Mouse (Mus musculus) urinary bladder, postnatal 14 days (tissue): ENCODE results near the gene Ccdc88c.

Source experiments
- DNase-seq: peaks from one replicate; pipeline ENCODE4 v3.0.0; 2021; ENCODE audit warnings: low spot score

Gene Ccdc88c

DNA sequence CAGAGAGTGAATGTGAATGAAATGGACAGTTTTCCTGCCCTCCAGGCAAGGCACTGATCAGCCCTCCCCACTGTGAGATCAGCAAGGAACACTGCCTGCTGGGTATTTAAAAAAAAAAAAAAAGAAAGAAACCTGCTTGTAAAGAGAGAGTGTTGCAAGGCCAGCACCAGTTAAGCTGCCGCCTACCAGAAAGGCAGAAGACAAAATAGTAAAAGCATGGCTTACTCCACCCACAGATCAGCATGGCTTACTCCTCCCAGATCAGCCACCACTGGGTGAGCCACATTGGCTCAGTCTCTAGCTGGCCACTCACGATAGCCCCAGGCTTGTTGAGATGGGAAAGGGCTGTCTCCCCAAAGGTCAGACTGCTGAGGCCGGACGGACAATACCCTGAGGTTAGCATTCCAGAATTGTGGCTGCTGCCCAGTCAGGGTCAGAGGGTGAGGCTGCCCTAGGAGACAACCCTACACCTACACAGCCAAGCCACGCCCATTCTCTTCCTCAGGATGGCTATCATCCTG, 32.4 kb downstream of the Ccdc88c start:
- DNase-seq = no peak

GRCm38 (mm10) chr12:100995607-100996377, 33.1 kb downstream of the Ccdc88c start:
- DNase-seq = no peak

GRCm38 (mm10) chr12:100994140-100995015, 34.5 kb downstream of the Ccdc88c start:
- DNase-seq = no peak

GRCm38 (mm10) chr12:100993146-100993545, 35.7 kb downstream of the Ccdc88c start:
- no peak for DNase-seq

- no peak for DNase-seq
These were observed 36.4 kb downstream of the Ccdc88c start for GRCm38 (mm10) chr12:100992505-100992904.

GRCm38 (mm10) chr12:100991119-100991518, 37.7 kb downstream of the Ccdc88c start:
- no peak for DNase-seq

- no peak for DNase-seq
These were observed 38.6 kb downstream of the Ccdc88c start for GRCm38 (mm10) chr12:100990291-100990690.

DNA sequence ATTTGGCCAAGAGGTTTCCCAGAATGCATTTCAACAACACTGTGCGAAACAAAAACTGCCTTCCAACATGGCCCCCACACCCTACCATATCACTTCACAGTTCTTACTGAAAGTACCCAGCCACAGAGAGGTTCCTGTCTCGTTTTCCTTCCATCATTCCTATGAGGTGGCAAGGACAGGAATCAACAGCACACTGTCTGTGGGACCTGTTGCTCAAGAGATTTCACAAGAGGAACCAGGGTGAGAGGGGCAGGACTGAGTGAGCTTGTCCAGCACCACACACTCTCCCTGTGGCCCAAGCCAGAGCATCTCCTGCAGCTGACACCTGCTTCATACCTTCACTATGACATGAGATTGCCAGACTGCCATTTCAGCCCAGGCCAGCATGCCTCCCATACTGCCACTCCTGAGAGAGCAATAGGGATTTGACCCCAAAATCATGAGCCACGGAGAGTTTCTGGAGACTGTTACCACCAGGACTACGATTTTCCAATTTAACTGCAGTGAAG, 39.0 kb downstream of the Ccdc88c start:
- no peak for DNase-seq

- no peak for DNase-seq
These were observed 40.3 kb downstream of the Ccdc88c start for GRCm38 (mm10) chr12:100988324-100989130.

DNA sequence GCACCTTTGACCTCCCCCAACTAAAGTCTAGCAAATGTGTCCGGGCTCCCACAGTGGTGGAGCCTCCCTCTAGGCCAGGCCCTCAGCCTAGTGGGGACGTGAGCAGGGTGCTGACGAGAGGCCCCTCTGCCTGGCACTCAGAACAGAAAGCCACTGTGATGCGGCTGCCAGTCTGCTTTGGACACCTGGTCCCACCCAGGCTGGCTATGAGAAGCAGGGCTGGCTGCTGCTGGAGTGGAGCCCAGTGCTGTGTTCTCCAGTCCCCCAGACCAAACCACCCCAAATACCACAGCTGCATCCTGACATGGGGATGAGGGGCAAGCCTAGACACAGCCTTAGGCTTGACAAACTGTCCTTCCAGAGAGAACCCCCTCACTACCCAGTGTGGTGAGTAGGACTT, 42.4 kb downstream of the Ccdc88c start:
- no peak for DNase-seq

DNA sequence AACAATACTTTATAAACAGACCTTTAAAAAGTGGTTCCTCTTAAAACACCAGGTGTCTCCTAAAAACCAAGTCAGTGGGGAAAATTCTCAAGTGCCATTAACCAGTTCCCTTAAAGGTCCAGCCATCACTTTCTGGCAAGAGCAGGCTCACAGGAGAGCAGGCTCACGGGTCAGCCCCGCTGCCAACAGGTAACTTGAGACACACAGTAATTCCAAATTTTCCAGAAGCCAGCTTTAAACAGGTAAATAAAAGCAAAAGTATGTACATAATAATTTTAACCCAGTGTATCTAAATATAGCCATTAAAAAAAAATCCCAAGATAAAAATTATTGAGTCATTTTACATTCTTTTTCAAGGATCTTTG, 43.1 kb downstream of the Ccdc88c start:
- no peak for DNase-seq

DNA sequence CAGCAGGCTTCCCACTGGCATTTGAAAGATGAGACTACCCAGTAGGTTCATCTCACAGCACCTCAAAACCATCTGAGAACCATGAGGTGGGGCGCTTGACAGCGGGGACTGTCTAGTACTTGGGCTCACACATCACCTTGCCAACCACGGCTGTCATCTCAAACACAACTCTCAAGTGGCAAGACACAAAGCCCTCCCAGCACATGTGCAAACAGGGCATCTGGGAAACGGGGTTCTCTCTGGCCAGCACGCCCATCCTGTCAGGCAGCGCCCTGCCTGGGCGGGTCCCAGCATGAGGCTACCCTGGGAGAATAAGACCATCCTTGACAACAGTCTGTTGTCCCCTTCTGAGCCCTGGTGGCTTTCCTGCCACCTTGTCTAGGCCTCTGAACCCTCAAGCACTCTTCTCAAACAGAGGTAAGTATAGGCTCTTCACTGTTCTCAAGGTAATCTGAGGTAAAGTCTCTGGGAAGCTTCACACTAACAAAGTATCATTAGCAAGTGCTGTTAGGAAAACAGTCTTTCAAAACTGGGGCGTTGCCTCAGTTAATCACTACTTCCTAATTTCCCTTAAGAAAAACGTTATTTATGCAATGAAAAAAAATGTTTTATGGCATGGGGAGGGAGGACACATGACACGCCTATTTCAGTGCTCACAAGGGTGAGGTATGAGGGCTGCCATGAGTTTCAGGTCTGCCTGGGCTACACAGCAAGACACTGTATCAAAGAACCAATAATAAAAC, 43.6 kb downstream of the Ccdc88c start:
- DNase-seq = no peak

- no peak for DNase-seq
These were observed 45.3 kb downstream of the Ccdc88c start for GRCm38 (mm10) chr12:100983565-100983964.

DNA sequence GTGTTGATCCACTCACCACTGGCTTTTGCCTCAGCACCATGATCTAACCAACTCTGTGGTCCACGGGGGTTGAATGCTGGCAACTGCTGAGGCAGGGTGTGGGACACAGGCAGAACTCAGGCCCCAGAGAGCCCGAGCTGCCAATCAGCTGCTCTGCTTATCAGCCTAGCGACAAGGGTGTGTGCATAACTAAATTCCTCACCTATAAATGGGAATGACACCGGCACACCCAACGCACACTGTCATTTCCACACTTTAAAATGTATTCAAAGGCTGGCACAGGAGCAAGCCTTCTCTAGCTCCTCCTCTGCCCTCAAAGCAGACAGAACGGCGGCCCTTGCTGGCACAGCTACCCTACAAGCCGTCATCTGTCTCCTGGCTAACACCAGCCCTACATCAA, 46.6 kb downstream of the Ccdc88c start:
- no peak for DNase-seq

DNA sequence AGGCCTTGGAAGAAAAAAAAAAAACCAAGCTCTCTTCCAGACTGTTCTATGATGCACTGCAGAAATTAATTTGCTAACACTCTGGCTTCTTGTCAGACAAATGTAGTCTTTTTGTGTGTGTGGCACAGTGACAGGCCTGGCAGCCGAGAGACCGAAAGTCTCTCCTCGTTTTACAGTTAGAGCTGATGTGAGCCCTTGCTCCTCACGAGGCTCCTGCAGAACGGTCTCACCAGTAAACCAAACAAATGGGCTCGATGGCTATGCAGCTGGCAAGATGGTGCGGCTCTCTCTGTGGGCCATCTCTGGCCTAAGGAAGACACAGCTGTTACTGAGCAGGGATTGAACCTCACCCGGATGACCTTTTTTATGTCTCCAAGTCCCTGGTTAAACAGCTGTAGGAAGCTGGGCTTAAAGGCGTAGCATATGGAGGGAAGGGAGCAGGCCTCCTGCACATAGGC, 48.3 kb downstream of the Ccdc88c start:
- DNase-seq = no peak

GRCm38 (mm10) chr12:100979616-100980015, 49.2 kb downstream of the Ccdc88c start:
- no peak for DNase-seq

DNA sequence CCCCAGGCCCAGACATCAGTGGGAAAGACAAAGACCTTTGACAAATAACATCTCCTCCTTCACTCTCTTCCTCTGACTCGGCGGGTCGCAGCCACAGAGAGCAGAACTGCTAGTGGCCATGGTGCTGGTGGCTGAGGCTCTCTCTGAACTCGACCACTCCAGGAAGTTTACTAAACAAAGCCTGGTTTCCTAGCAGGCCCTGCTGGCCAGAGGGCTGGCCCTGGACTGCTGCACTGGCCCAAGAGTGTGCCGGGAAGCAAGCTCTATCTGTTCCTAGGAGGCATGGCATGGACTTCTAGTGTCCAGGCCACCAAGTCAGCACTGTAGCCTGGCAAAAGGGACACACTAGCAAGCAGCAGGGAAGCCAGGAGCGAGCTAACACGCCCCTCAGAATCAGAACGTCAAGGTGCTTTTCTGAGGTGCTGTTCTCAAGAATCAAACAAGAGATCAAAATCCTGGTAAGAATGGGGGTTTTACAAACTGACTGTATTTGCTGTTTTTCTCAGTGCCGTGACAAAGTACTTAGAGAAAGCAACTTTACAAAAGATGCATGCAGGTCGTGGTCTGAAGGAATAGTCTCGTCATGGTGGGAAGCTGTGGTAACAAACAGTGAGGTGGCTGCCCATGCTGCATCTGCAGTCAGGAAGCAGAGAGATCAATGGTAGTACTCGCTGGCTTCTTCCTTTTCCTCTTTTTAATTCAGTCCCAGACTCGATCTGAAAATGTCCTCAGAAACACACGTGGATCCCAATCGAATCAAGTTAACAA, 50.7 kb downstream of the Ccdc88c start:
- DNase-seq = no peak

DNA sequence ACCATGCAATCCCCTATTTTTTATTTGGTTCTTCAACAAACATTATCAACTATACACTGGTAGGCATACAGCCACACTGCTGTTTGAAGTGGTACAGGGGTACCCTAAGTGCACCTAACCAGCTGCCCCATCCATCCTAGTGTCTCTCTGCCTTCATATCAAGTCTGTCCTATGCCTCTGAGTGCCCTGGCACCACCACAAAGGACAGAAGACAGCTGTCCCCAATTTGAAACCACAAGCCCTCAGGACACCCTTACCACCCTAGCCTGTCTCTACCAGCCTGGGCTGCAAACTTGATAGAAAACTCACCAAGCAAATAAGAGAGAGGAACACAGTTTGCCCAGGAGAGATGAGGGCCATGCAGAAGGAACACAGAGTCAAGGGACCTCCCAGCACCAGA, 51.3 kb downstream of the Ccdc88c start:
- no peak for DNase-seq

- DNase-seq = no peak
These were observed 59.0 kb downstream of the Ccdc88c start for GRCm38 (mm10) chr12:100969808-100970207.

- no peak for DNase-seq
These were observed 61.5 kb downstream of the Ccdc88c start for GRCm38 (mm10) chr12:100967383-100967782.
